17 mouse cellular contexts compared by ENCODE assay signal in genomic region chr10:12285679-12286078, GRCm38 (mm10).
"Had no signal": no experiment of that assay in that cellular context is flagged by ENCODE, and none has a peak within 500 bp of the region (broad histone marks: within the 10 kb centered on the region; RNA-seq: fewer than 3 reads in every experiment).

No protein-coding gene starts in this region.

- ATAC-seq: liver, embryonic 12.5 days; liver, postnatal 0 days; lung, postnatal 0 days; midbrain, embryonic 13.5 days; midbrain, embryonic 15.5 days; midbrain, embryonic 16.5 days had no signal

- DNase-seq: left cerebral cortex, postnatal 4 days; liver; liver, embryonic 13.5 days; liver, postnatal 0 days; lung, adult 18-20 months; lung, adult 2 months; lung, embryonic 14.5 days; lung, postnatal 10 days; lung, postnatal 14 days; lung, postnatal 36 days; lung, postnatal 4 days; midbrain, embryonic 14.5 days had no signal
